Mouse (Mus musculus) kidney, adult 2 months (tissue): Measurements from ENCODE around the gene Car9.

Experiments
- CTCF ChIP-seq: fragments of 200-500 bp; conservative IDR thresholded peaks from 2 replicates; pipeline ENCODE4 v1.5.1; 2011; ENCODE audit warnings: low read depth, mild to moderate bottlenecking, control low read depth, low read length, moderate library complexity, mixed read lengths; ENCODE audit not compliant: insufficient read depth, insufficient read length
- POLR2A ChIP-seq: fragments of 200-500 bp; IDR thresholded peaks from one replicate; pipeline ENCODE4 v1.6.1; 2011; ENCODE audit warnings: low read depth, low read length, control low read depth

- no peak for TF ChIP-seq POLR2A
- no peak for TF ChIP-seq CTCF
Observed at GRCm38 (mm10) chr4:43559519-43560242, 52.9 kb downstream of the Car9 start.
